Mouse (Mus musculus) hindbrain, embryonic 16.5 days (tissue): ENCODE data around the gene Eif3k. TPM values are rescaled to one million over a fixed set of nuclear protein-coding genes. Genes with fewer than 3 reads are reported as not detected.
"Not testable (repeated sequence)": the region's sequence is repeated elsewhere in the genome, so short reads cannot be mapped to it uniquely, and the experiment has no call there.

Source experiments
- ATAC-seq: fragments of 200-750 bp; cut with Nextera tagmentation; 2 replicates; pipeline ENCODE4 v1.8.0; 2017; ENCODE audit warnings: moderate TSS enrichment, moderate library complexity
- H3K27ac ChIP-seq: fragments of 300-500 bp; sonication (generic); 2 replicates; pipeline ENCODE4 v1.5.1; 2014; ENCODE audit warnings: low read depth, mild to moderate bottlenecking, control low read depth, low read length, moderate library complexity
- H3K27me3 ChIP-seq: fragments of 300-500 bp; sonication (generic); replicated peaks from 2 replicates; pipeline ENCODE4 v1.6.1; 2014; ENCODE audit warnings: low read length; ENCODE audit not compliant: control insufficient read depth, insufficient read depth
- H3K36me3 ChIP-seq: fragments of 300-500 bp; sonication (generic); 2 replicates; pipeline ENCODE4 v1.6.1; 2014; ENCODE audit warnings: mild to moderate bottlenecking, low read length, moderate library complexity, mixed read lengths; ENCODE audit not compliant: control insufficient read depth, insufficient read depth
- H3K4me1 ChIP-seq: fragments of 300-500 bp; sonication (generic); 2 replicates; pipeline ENCODE4 v1.6.1; 2014; ENCODE audit warnings: low read depth, low read length; ENCODE audit not compliant: control insufficient read depth, insufficient read depth
- H3K4me2 ChIP-seq: fragments of 300-500 bp; sonication (generic); 2 replicates; pipeline ENCODE4 v1.6.1; 2014; ENCODE audit warnings: mild to moderate bottlenecking, low read length, control low read depth, moderate library complexity
- H3K4me3 ChIP-seq: fragments of 300-500 bp; sonication (generic); 2 replicates; pipeline ENCODE4 v1.5.1; 2014; ENCODE audit warnings: mild to moderate bottlenecking, low read length, control low read depth, moderate library complexity
- H3K9ac ChIP-seq: fragments of 300-500 bp; sonication (generic); 2 replicates; pipeline ENCODE4 v1.6.1; 2014; ENCODE audit warnings: low read depth, mild to moderate bottlenecking, control low read depth, low read length, moderate library complexity
- H3K9me3 ChIP-seq: fragments of 300-500 bp; sonication (generic); 2 replicates; pipeline ENCODE4 v1.6.1; 2014; ENCODE audit warnings: mild to moderate bottlenecking, low read length, moderate library complexity; ENCODE audit not compliant: control insufficient read depth
- WGBS: fragments of 180-500 bp; shearing (Covaris S2); extraction: QIAGEN DNeasy Blood & Tissue Kit; methylation state at CpG from one replicate; pipeline ENCODE4 v1.1.7; 2014; 5-methylcytosine and 5-hydroxymethylcytosine counted together
- polyA plus RNA-seq: library from polyadenylated mRNA; unstranded; fragments of >200 nt; fragmentation: Nextera tagmentation; extraction: Ambion mirVana; gene quantifications from 2 replicates; pipeline ENCODE4 v1.2.1, GENCODE M21; 2015

The Eif3k gene
- polyA plus RNA-seq, 1 experiment from 2014 or later: 295 TPM

GRCm38 (mm10) chr7:28977556-28977955, 4.1 kb downstream of the Eif3k start:
- Histone ChIP-seq H3K9ac (no peak overlapping the region), H3K4me3 (no peak overlapping the region), H3K9me3 (no peaks in the 10 kb centered on the region), H3K4me2 (no peak overlapping the region), H3K27me3 (no peaks in the 10 kb centered on the region), H3K27ac (no peak overlapping the region), H3K36me3 (peaks cover 40% of the 10 kb centered on the region), H3K4me1 (peaks cover 12% of the 10 kb centered on the region)
- WGBS: 94% methylated on average over 9 of the region's 9 CpGs
- ATAC-seq: no peak

GRCm38 (mm10) chr7:28973025-28973424, 8.6 kb downstream of the Eif3k start:
- Histone ChIP-seq H3K9ac (no peak overlapping the region), H3K4me2 (no peak overlapping the region), H3K36me3 (peaks cover 34% of the 10 kb centered on the region), H3K27ac (no peak overlapping the region), H3K4me3 (no peak overlapping the region), H3K9me3 (no peaks in the 10 kb centered on the region), H3K27me3 (no peaks in the 10 kb centered on the region), H3K4me1 (no peaks in the 10 kb centered on the region)
- WGBS: 82% methylated on average over 8 of the region's 8 CpGs
- no peak for ATAC-seq

- no peaks in the 10 kb centered on the region for H3K27me3 ChIP-seq
- H3K4me3 ChIP-seq: no peak overlapping the region
- H3K36me3 ChIP-seq: peaks cover 30% of the 10 kb centered on the region
- 77% methylated on average over 8 of the region's 8 CpGs for WGBS
- no peak overlapping the region for H3K4me2 ChIP-seq
- no peaks in the 10 kb centered on the region for H3K4me1 ChIP-seq
- no peak overlapping the region for H3K27ac ChIP-seq
- H3K9me3 ChIP-seq: no peaks in the 10 kb centered on the region
- no peak for ATAC-seq
- no peak overlapping the region for H3K9ac ChIP-seq
Observed at GRCm38 (mm10) chr7:28972542-28972985, 9.1 kb downstream of the Eif3k start.

- Histone ChIP-seq H3K27me3 (no peaks in the 10 kb centered on the region), H3K4me2 (no peak overlapping the region), H3K9me3 (no peaks in the 10 kb centered on the region), H3K27ac (no peak overlapping the region), H3K4me1 (no peaks in the 10 kb centered on the region), H3K36me3 (peaks cover 22% of the 10 kb centered on the region), H3K4me3 (no peak overlapping the region), H3K9ac (no peak overlapping the region)
- WGBS: 77% methylated on average over 6 of the region's 6 CpGs
- ATAC-seq: no peak
Observed at GRCm38 (mm10) chr7:28971770-28972269, 9.8 kb downstream of the Eif3k start.

GRCm38 (mm10) chr7:28971029-28971428, 10.6 kb downstream of the Eif3k start:
- no peak for ATAC-seq
- Histone ChIP-seq H3K27me3 (no peaks in the 10 kb centered on the region), H3K9me3 (no peaks in the 10 kb centered on the region), H3K36me3 (peaks cover 16% of the 10 kb centered on the region), H3K4me2 (no peak overlapping the region), H3K4me3 (no peak overlapping the region), H3K4me1 (no peaks in the 10 kb centered on the region), H3K27ac (no peak overlapping the region), H3K9ac (no peak overlapping the region)
- 92% methylated on average over 7 of the region's 7 CpGs for WGBS

- H3K36me3 ChIP-seq: peaks cover 16% of the 10 kb centered on the region
- H3K4me2 ChIP-seq: no peak overlapping the region
- H3K4me3 ChIP-seq: no peak overlapping the region
- no peak overlapping the region for H3K27ac ChIP-seq
- no peaks in the 10 kb centered on the region for H3K27me3 ChIP-seq
- H3K4me1 ChIP-seq: no peaks in the 10 kb centered on the region
- no peak for ATAC-seq
- WGBS: 78% methylated on average over 12 of the region's 12 CpGs
- no peak overlapping the region for H3K9ac ChIP-seq
- no peaks in the 10 kb centered on the region for H3K9me3 ChIP-seq
Observed at GRCm38 (mm10) chr7:28969672-28970394, 11.8 kb downstream of the Eif3k start.

- 94% methylated on average over 1 of the region's 1 CpGs for WGBS
- no peak for ATAC-seq
- H3K4me2 ChIP-seq: no peak overlapping the region
- H3K4me1 ChIP-seq: no peaks in the 10 kb centered on the region
- H3K27ac ChIP-seq: no peak overlapping the region
- H3K36me3 ChIP-seq: peaks cover 13% of the 10 kb centered on the region
- H3K9ac ChIP-seq: no peak overlapping the region
- H3K9me3 ChIP-seq: no peaks in the 10 kb centered on the region
- H3K4me3 ChIP-seq: no peak overlapping the region
- no peaks in the 10 kb centered on the region for H3K27me3 ChIP-seq
Observed at GRCm38 (mm10) chr7:28969271-28969670, 12.4 kb downstream of the Eif3k start.

- 96% methylated on average over 8 of the region's 8 CpGs for WGBS
Observed at GRCm38 (mm10) chr7:28968120-28968519, 13.5 kb downstream of the Eif3k start.

GRCm38 (mm10) chr7:28966751-28967505, 14.7 kb downstream of the Eif3k start:
- no peaks in the 10 kb centered on the region for H3K4me1 ChIP-seq
- no peak overlapping the region for H3K9ac ChIP-seq
- no peak overlapping the region for H3K27ac ChIP-seq
- H3K36me3 ChIP-seq: peaks cover 3% of the 10 kb centered on the region; the same call in 1 of the 2 replicates
- no peaks in the 10 kb centered on the region for H3K27me3 ChIP-seq
- H3K4me3 ChIP-seq: no peak overlapping the region
- H3K4me2 ChIP-seq: no peak overlapping the region
- 70% methylated on average over 4 of the region's 4 CpGs for WGBS
- H3K9me3 ChIP-seq: no peaks in the 10 kb centered on the region
- no peak for ATAC-seq

More at GRCm38 (mm10) chr7:28968120-28968519, 13.5 kb downstream of the Eif3k start:
- not testable (repeated sequence) for ATAC-seq, H3K27me3 ChIP-seq, H3K4me1 ChIP-seq, H3K9ac ChIP-seq, H3K9me3 ChIP-seq, H3K36me3 ChIP-seq, H3K4me3 ChIP-seq, H3K27ac ChIP-seq, H3K4me2 ChIP-seq
